Mouse (Mus musculus) stomach, embryonic 14.5 days (tissue): ENCODE data around the gene Zcchc14. TPM values are rescaled to one million over a fixed set of nuclear protein-coding genes. Genes with fewer than 3 reads are reported as not detected.

Source experiments
- ATAC-seq: fragments of 200-750 bp; cut with Nextera tagmentation; 2 replicates; pipeline ENCODE4 v1.8.0; 2017; ENCODE audit warnings: low read depth, moderate TSS enrichment; ENCODE audit not compliant: insufficient number of reproducible peaks, insufficient read depth, low FRiP score
- H3K27ac ChIP-seq: fragments of 300-500 bp; sonication (generic); 2 replicates; pipeline ENCODE4 v1.5.1; 2014; ENCODE audit warnings: mild to moderate bottlenecking, low read length, moderate library complexity, mixed read lengths
- H3K27me3 ChIP-seq: fragments of 300-500 bp; sonication (generic); 2 replicates; pipeline ENCODE4 v1.6.1; 2014; ENCODE audit warnings: low read length, control low read depth, mixed read lengths; ENCODE audit not compliant: control insufficient read depth, insufficient read depth
- H3K36me3 ChIP-seq: fragments of 300-500 bp; sonication (generic); 2 replicates; pipeline ENCODE4 v1.6.1; 2014; ENCODE audit warnings: mild to moderate bottlenecking, control low read depth, low read length, moderate library complexity, mixed read lengths; ENCODE audit not compliant: control insufficient read depth, insufficient read depth
- H3K4me1 ChIP-seq: fragments of 300-500 bp; sonication (generic); 2 replicates; pipeline ENCODE4 v1.6.1; 2014; ENCODE audit warnings: low read length, control low read depth, mixed read lengths; ENCODE audit not compliant: control insufficient read depth, insufficient read depth
- H3K4me2 ChIP-seq: fragments of 300-500 bp; sonication (generic); replicated peaks from 2 replicates; pipeline ENCODE4 v1.6.1; 2014; ENCODE audit warnings: low read depth, low read length, control low read depth
- H3K4me3 ChIP-seq: fragments of 300-500 bp; sonication (generic); 2 replicates; pipeline ENCODE4 v1.5.1; 2014; ENCODE audit warnings: low read depth, low read length, control low read depth
- H3K9ac ChIP-seq: fragments of 300-500 bp; sonication (generic); replicated peaks from 2 replicates; pipeline ENCODE4 v1.6.1; 2014; ENCODE audit warnings: low read depth, mild to moderate bottlenecking, control low read depth, low read length, moderate library complexity, mixed read lengths
- H3K9me3 ChIP-seq: fragments of 300-500 bp; sonication (generic); 2 replicates; pipeline ENCODE4 v1.6.1; 2016; ENCODE audit warnings: low read depth, low read length, control low read depth; ENCODE audit not compliant: control insufficient read depth
- WGBS: fragments of 180-500 bp; shearing (Covaris S2); extraction: QIAGEN DNeasy Blood & Tissue Kit; methylation state at CpG from one replicate; pipeline ENCODE4 v1.1.7; 2014; 5-methylcytosine and 5-hydroxymethylcytosine counted together
- polyA plus RNA-seq: library from polyadenylated mRNA; unstranded; fragments of >200 nt; fragmentation: Nextera tagmentation; extraction: Ambion mirVana; gene quantifications from 2 replicates; pipeline ENCODE4 v1.2.1, GENCODE M21; 2014

Zcchc14 gene
- polyA plus RNA-seq, 1 experiment from 2014 or later: 28.7 TPM

- no peak overlapping the region for H3K27ac ChIP-seq
- H3K36me3 ChIP-seq: peaks cover 22% of the 10 kb centered on the region
- H3K9ac ChIP-seq: no peak overlapping the region
- H3K4me2 ChIP-seq: no peak overlapping the region
- H3K9me3 ChIP-seq: no peaks in the 10 kb centered on the region
- H3K4me1 ChIP-seq: peaks cover 12% of the 10 kb centered on the region
- no peak for ATAC-seq
- WGBS: 87% methylated on average over 5 of the region's 5 CpGs
- H3K4me3 ChIP-seq: no peak overlapping the region
- H3K27me3 ChIP-seq: no peaks in the 10 kb centered on the region
Observed at GRCm38 (mm10) chr8:121593293-121593692, 59.4 kb downstream of the Zcchc14 start.

- no peak for ATAC-seq
- H3K4me1 ChIP-seq: peaks cover 12% of the 10 kb centered on the region
- H3K9ac ChIP-seq: peak overlapping the region; percentile 78
- H3K36me3 ChIP-seq: peaks cover 18% of the 10 kb centered on the region; the same call in 1 of the 2 replicates
- no peaks in the 10 kb centered on the region for H3K27me3 ChIP-seq
- H3K9me3 ChIP-seq: no peaks in the 10 kb centered on the region
- peak overlapping the region; percentile 69; the same call in 1 of the 2 replicates for H3K27ac ChIP-seq
- H3K4me3 ChIP-seq: peak overlapping the region; percentile 87
- peak overlapping the region; percentile 84 for H3K4me2 ChIP-seq
- 10% methylated on average over 20 of the region's 20 CpGs for WGBS
Observed at GRCm38 (mm10) chr8:121591178-121592066, 61.3 kb downstream of the Zcchc14 start.

GRCm38 (mm10) chr8:121590203-121591177 is 62.2 kb downstream of the Zcchc14 start, which contains the start of gene Map1lc3b:
TSS of gene Map1lc3b (plus strand) at chr8:121590361.
- peak; percentile 84 for ATAC-seq
- H3K36me3 ChIP-seq: peaks cover 15% of the 10 kb centered on the region; the same call in 1 of the 2 replicates
- WGBS: under 1% methylated on average over 94 of the region's 94 CpGs
- peak within 1 kb of the TSS; percentile 87 for H3K4me3 ChIP-seq
- H3K27ac ChIP-seq: peak within 1 kb of the TSS; percentile 69
- H3K27me3 ChIP-seq: no peaks in the 10 kb centered on the region
- no peaks in the 10 kb centered on the region for H3K9me3 ChIP-seq
- H3K4me1 ChIP-seq: peaks cover 12% of the 10 kb centered on the region
- peak within 1 kb of the TSS; percentile 78 for H3K9ac ChIP-seq
- peak within 1 kb of the TSS; percentile 84 for H3K4me2 ChIP-seq

GRCm38 (mm10) chr8:121589205-121589726 is 63.4 kb downstream of the Zcchc14 start:
- H3K27ac ChIP-seq: no peak overlapping the region
- WGBS: 39% methylated on average over 2 of the region's 2 CpGs
- no peak for ATAC-seq
- no peaks in the 10 kb centered on the region for H3K27me3 ChIP-seq
- H3K4me3 ChIP-seq: no peak overlapping the region
- no peaks in the 10 kb centered on the region for H3K9me3 ChIP-seq
- H3K9ac ChIP-seq: no peak overlapping the region
- peaks cover 12% of the 10 kb centered on the region for H3K4me1 ChIP-seq
- H3K4me2 ChIP-seq: peak overlapping the region; percentile 84; the same call in 1 of the 2 replicates
- H3K36me3 ChIP-seq: peaks cover 8% of the 10 kb centered on the region; the same call in 1 of the 2 replicates

- H3K27me3 ChIP-seq: no peaks in the 10 kb centered on the region
- 82% methylated on average over 4 of the region's 4 CpGs for WGBS
- H3K27ac ChIP-seq: no peak overlapping the region
- no peak for ATAC-seq
- peaks cover 4% of the 10 kb centered on the region; the same call in 1 of the 2 replicates for H3K36me3 ChIP-seq
- no peak overlapping the region for H3K4me2 ChIP-seq
- H3K4me3 ChIP-seq: no peak overlapping the region
- peaks cover 12% of the 10 kb centered on the region for H3K4me1 ChIP-seq
- no peak overlapping the region for H3K9ac ChIP-seq
- no peaks in the 10 kb centered on the region for H3K9me3 ChIP-seq
Observed at GRCm38 (mm10) chr8:121588750-121589149, 64.0 kb downstream of the Zcchc14 start.

- Histone ChIP-seq H3K36me3 (no peaks in the 10 kb centered on the region), H3K27ac (no peak overlapping the region), H3K9me3 (no peaks in the 10 kb centered on the region), H3K4me1 (peaks cover 7% of the 10 kb centered on the region; the same call in 1 of the 2 replicates), H3K9ac (peak overlapping the region; percentile 28; the same call in 1 of the 2 replicates), H3K4me2 (peak overlapping the region; percentile 51), H3K27me3 (no peaks in the 10 kb centered on the region), H3K4me3 (peak overlapping the region; percentile 57)
- peak; percentile 94 for ATAC-seq
- WGBS: under 1% methylated on average over 47 of the region's 47 CpGs
Observed at GRCm38 (mm10) chr8:121585159-121585825, 67.4 kb downstream of the Zcchc14 start.

- ATAC-seq: no peak
- H3K9me3 ChIP-seq: no peaks in the 10 kb centered on the region
- H3K27ac ChIP-seq: no peak overlapping the region
- WGBS: 43% methylated on average over 13 of the region's 13 CpGs
- H3K36me3 ChIP-seq: no peaks in the 10 kb centered on the region
- H3K9ac ChIP-seq: no peak overlapping the region
- peaks cover 4% of the 10 kb centered on the region; the same call in 1 of the 2 replicates for H3K4me1 ChIP-seq
- no peaks in the 10 kb centered on the region for H3K27me3 ChIP-seq
- peak overlapping the region; percentile 57 for H3K4me3 ChIP-seq
- H3K4me2 ChIP-seq: peak overlapping the region; percentile 51
Observed at GRCm38 (mm10) chr8:121584730-121585129, 68.0 kb downstream of the Zcchc14 start.
